Mouse (Mus musculus) adrenal gland, adult 18-20 months (tissue): ENCODE measurements around the gene Fcgrt. TPM values are rescaled to one million over a fixed set of nuclear protein-coding genes. Genes with fewer than 3 reads are reported as not detected.
A peak's percentile ranks its signal among the peaks of the same experiment; 100 is the strongest.
"Not testable (repeated sequence)": the region's sequence is repeated elsewhere in the genome, so short reads cannot be mapped to it uniquely, and the experiment has no call there.

Experiments used
- DNase-seq, 2 experiments: peaks; one replicate each; pipeline ENCODE4 v3.0.0; 2021 to 2022; ENCODE audit warnings: low spot score in 2 of 2
- total RNA-seq, 2 experiments: library from RNA; stranded (reverse); gene quantifications; 1 replicate in 1 of 2; 2 replicates in 1 of 2; pipeline ENCODE4 v1.2.3; 2021

The Fcgrt gene
- total RNA-seq, 2 experiments from 2014 or later, result 111 to 137 TPM

DNA sequence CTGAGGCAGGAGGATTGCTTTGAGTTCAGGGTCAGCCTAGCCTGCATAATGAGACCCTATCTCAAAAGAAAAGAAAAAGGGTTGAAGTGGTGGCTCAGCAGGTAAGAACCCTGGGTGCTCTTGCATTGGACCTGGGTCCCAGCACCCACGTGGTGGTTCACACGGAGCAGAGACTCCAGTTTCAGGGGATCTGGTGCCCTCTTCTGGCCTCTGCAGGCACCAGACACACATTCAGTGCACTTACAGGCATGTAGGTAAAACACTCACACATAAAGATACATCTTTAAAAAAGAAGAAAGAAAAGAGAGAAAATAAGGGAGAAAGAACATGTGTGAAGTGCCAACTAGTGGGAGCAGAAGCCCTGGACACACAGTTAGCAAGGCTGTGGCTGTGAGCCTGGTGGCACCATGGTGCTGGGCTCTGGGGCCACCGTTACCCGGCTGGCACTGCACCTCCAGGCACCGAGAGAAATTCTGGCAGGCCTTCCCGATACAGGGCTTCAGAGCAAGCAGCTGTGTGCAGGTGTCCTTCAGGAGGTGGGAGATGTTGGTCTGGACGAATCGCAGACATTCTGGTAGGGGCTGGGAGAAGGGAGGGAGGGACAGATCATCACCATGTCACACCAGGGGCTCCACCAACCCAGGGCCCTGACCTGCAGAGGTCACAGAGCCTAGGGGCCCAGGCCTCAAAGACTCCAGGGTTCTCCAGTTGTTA lies 30.0 kb upstream of the Fcgrt start:
- DNase-seq, result no peak

DNA sequence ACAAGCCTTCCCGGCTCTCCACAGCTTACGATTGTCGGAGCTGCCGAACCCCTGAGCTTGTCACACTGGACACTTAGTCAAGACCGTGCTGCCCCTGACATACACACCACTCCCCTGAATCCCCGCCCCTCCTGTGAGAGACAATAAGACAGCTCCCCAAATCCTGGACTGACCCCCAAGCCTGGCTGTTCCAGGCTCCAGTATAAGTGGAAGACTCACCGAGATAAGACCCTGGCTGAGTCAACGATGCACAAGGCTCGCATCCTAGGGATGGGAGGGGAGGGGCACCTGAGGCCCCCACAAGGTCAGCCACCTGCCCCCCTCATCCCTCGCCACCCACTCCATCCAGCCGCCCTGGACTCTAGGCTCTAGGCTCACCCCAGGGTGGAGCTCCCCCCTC lies 28.2 kb upstream of the Fcgrt start:
- DNase-seq, result no peak

DNA sequence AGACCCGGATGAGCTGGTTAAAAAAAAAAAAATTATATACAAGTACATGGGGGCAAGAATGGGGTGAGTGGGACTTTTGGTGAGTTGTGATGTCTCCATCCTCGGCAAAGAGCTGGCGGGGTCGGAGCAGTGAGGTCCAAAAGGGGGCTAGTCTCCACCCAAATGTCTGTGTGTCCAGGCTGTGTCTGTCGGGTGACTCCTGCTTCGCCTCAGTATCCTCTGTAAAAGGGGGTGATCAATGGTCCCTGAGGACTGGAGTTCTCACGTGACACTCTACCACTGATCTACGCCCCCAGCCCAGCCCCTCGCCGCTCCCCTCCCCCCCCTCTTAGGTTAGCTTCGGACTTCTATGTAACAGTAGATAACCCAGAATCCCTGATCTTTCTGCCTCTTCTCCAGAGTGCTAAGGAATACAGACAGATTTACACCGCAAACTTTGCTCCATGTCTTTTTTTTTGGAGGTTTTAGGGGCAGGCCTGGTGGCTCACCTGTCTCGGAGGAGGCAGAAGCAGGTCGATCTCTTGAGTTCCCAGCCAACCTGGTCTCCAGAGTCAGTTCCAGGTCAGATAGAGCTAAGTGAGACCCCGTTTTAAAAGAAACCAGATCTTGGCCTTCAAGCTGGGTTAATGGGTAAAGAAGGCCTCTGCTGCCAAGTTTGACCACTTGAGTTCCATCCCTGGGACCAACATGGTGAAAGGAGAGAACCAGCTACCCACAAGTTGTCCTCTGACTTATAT lies 26.3 kb upstream of the Fcgrt start:
- no peak for DNase-seq

DNA sequence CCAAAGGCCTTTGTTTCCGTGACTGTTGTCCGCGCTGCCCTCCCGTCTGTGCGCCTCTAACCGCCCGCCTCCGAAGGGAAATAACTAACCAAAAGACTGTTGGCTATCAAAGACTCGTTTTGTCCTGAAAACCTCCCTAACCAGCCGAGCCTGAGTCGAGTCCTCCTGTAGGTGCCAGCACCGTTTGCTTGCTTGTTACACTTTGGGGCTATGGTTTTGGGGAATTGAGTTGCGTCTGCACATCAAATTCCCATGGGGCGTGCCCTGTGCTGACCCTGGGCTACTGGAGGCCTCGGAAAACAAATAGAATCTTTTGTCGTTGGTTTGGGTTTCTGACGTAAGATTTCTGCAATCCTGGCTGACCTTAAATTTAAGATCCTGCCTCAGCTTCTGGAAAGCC lies 25.7 kb upstream of the Fcgrt start:
- DNase-seq, result peak in 1 of 2 experiments; percentile 56

DNA sequence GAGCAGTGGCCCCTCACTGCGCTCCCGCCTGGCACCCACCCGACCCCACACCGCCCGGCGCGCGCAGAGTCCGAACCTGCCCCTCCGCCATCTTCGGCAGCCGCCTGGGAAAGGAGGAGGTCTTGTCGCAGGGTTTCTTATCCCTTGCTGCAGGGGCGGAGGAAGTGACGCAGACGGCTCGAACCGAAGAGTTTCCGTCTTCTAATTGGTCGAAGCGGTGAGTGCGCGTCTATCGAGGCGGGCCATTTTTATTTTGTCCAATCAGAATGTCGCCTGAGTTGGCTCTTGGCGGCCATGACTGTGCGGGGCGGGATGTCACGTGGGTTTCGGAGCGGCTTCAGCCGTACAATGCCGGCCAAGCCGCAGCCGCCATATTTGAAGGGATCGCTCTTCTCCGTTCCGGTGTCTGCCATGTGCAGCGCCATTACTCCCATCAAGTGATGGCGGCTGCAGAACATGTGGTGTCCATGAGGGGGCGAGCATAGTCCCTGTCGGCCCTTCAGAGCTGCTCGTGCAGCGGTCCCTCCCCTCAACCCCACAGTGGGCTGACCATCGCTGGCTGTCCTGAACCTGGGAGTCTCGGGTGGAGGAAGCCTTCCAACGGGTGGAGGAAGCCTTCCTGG lies 25.1 kb upstream of the Fcgrt start, which contains the start of gene Rpl13a:
Gene Rpl13a (minus strand): TSS at position 138 of the 623 bp plus-strand sequence.
- peak; percentile 93 to 94 for DNase-seq

DNA sequence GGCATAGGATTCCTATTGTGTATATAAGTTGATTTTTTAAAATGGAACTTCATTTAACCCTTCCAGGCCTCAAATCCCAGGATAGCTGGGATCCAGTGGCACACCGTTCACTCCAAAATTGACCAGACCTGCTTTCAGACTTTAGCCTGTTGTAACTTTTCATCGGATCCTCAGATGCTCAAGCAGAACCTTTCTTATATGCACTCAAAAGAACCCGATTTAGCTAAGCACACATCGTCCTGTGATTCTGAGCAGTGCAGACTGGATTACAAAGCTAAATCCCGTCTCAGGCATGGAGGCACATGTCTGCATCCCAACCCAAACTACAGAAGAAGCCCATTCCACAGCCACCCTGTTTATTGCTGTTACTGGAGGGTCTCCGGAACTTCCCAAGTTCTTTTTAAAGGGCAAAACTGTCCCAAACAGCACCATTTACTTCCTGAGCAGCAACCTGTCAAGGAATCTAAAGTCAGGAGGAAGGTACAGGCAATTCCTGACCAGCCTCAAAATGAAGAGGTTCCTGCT lies 24.1 kb upstream of the Fcgrt start:
- DNase-seq, result no peak

DNA sequence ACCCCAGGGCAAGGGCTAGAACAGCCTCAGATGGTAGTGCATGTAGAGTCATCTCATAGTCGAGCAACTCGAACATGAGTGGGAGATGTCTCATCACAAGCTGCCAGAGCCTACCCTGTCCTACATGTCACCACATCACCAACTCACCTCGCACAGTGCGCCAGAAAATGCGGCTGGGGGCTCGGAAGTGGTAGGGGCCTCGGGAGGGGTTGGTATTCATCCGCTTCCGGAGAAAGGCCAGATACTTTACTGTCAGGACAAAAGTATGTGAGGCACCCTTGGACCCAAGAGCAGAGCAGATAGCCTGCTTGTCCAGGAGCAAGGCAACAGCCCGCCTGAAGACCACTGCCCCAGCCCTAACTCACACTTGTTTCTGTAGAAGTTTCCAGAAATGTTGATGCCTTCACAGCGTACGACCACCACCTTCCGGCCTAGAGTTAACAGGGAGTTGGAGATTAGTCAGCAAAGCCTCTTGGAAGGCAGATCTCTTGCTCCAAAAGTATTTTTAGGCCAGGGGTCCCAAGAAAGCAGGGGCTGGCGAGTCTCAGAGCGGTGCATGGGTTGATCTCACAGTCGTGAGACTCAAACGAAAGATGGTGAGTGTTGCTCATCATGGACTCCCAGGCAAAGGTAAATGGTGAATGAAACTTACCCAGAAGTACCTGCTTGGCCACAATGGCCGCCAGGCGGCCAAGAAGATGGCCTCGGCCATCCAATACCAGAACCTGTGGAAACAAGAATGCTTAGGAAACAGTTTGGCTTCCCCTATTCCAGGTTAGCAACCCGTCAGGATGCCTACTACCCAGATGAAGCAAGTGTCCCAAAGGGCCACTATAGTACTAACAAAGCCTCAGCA lies 23.4 kb upstream of the Fcgrt start:
- no peak for DNase-seq

DNA sequence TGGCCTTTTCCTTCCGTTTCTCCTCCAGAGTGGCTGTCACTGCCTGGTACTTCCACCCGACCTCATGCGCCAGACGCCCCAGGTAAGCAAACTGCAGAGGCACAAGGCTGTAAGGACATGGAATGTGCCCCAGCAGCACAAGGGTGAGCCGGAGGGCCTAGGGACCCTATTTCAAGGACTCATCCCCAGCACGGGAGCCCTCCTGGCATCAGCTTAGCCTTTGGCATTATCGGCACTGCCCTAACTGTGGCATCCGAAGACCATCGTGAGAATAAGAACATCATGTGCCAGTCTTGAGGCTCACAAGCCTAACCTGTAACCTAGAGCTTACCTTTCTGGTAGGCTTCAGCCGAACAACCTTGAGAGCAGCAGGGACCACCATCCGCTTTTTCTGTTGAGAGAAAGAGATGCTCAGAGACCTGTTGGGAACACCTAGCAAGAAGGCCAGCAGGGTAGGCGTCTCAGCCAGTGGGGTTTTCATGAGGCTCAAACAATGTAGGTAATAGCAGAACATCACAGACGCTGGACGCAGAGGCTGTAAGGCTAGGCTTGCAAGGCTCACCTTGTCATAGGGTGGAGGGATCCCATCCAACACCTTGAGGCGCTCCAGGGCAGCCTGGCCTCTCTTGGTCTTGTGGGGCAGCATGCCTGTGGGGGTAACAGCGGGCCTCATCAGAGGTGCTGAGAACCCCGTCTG lies 22.6 kb upstream of the Fcgrt start:
- no peak for DNase-seq

DNA sequence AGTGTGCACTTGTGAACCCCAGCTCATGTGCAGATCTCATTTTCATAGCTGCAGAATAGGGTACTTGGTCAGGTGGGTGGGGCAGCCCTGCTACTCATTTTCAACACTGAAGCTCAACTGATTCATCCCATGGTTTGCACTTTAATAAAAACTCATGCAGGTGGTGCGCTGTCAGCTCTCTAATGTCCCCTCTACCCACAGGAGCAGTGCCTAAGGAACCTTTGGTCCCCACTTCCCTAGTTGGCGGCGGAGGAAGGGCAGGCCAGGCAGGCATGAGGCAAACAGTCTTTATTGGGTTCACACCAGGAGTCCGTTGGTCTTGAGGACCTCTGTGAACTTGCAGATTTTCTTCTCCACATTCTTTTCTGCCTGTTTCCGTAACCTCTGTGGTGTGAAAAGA lies 22.0 kb upstream of the Fcgrt start:
- not testable (repeated sequence) for DNase-seq

DNA sequence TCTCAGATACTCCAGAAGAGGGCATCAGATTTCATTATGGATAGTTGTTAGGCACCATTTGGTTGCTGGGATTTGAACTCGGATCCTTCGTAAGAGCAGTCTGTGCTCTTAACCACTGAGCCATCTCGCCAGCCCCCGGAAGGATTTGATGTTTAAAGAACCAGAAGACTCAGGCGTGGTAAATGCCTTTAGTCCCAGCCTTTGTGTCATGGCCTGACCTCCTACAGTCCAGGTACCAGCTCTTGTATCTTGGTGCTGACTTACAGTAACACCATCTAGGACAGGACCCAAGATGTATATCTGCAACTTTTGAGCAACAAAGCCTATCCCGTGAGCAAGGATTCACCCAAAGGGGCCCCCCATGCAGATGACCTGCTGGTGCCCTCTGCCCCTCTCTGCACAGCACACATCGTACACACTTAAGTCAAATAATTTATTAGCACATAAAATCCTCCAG lies 21.5 kb upstream of the Fcgrt start:
- DNase-seq, result no peak

DNA sequence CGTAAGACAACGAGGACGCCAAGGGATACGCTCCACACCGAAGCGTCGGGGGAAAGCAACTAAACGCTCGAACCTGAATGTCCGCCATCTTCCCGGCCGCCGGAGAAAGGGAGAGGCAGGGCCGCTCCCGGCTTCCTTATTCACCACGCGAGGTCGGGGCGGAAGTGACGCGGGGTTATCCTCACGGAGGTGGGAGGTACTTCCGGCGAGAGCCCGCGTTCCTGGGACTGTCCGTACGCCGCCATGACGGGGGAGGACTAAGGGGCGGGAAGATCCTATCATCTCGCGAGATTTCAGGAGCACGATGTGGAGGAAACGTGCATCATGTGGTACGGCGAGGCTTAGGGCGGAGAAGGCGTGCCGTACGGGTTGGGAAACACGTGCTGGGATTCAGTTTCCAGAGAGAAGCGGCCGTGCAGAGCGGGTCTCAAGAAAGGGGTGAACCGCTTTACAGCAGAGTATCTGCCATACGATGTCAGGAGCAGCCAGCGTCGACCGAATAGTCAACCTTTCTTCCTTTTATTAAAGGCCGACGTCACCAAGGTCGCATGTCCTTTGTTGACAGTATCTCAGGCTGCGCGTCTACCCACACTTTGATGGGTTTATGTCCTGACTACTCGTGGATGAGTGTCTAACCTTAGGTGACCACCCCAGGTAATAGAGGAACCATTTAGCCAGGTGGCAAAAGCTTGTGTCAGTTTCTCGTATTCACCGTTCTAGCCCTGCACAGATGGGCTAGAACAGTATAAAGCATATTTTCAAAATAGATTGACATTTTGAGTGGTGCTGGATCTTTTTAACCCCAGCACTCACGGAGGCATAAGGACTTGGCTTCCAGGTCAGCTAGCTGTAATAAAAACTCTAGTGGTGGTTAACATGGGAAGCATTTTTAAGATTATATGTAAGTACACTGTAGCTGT lies 20.8 kb upstream of the Fcgrt start, which contains the start of gene Rps11:
Gene Rps11 (minus strand): TSS at position 216 of the 920 bp plus-strand sequence.
- DNase-seq, result peak; percentile 96

DNA sequence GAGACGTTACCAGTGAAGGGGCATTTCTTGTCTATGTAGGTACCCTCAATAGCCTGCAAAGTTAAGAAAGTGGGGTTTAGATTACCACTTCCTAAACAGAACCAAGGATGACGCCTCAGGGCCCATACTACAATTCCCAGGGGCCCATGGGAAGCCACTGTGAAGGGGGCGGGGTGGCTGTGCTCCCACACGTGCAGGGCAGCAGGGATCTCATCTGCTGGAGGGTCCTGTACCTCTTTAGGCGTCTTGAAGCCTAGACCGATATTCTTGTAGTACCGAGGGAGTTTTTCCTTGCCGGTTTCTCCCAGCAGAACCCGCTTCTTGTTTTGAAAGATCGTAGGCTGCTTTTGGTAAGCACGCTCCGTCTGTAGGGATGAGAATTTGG lies 19.5 kb upstream of the Fcgrt start:
- DNase-seq, result no peak

DNA sequence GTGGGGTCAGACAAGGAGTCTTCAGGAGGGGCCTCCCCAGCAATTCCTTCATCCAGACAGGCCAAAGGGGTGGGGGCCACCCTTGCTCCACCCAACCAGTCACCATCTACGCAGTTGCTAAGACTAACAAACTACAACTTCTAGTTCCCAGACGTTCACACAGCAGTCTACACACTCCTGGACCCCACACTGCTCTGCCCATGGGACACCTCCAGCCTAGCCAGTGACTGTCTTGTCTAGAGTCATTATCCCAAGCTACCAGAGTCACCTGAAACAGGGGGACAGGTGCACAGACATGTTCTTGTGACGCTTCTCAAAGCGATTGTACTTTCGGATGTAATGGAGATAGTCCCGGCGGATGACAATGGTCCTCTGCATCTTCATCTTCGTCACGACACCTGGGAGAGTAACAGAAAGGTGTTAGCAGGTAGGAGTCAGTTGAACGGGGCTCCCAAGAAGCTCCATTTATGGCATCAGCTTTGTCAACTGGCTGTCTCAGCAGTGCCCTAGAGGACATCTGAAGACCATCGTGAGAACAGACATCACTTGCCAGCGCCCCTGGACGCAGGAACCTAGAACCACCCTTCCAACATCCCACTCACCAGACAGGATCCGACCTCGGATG lies 19.0 kb upstream of the Fcgrt start:
- no peak for DNase-seq

DNA sequence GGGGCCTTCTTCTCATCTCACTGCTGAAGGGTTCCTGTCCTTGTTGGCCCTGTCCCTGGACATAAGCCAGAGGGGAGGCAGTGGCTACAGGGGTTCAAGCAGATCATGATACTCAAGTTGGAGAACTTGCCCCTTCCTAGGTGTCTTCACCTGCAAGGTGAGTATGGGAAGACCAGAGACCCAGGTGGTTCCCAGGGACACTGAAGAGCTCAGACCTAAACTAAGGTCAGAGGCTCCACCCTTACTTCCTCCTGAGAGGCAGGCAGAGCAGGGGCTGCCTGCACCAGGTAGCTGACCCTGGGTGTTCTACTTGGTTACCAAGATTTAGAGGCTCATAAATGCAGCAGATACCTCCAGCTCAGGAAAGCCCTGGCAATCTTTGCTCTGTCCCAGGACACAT lies 18.3 kb upstream of the Fcgrt start:
- no peak for DNase-seq

DNA sequence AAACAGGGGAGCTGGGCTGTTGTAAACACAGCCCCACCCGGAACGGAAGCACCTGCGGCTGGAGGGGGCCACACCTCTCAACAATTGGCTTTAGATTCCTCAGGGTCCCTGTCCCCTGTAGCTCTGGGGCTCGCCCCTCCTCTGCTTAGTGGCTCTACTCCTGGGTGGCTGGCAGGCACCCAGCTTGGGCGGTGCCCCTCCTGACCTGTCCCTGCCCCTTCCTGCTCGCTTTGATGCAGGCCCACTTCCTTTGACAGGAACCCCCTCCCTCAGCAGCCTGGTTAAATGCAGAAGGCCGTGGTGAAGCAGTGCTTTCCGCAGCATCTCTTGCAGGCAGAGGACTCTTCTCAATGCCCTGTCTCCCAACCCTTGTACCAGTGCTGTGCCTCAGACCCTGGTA lies 17.8 kb upstream of the Fcgrt start:
- peak in 1 of 2 experiments; percentile 44 for DNase-seq

DNA sequence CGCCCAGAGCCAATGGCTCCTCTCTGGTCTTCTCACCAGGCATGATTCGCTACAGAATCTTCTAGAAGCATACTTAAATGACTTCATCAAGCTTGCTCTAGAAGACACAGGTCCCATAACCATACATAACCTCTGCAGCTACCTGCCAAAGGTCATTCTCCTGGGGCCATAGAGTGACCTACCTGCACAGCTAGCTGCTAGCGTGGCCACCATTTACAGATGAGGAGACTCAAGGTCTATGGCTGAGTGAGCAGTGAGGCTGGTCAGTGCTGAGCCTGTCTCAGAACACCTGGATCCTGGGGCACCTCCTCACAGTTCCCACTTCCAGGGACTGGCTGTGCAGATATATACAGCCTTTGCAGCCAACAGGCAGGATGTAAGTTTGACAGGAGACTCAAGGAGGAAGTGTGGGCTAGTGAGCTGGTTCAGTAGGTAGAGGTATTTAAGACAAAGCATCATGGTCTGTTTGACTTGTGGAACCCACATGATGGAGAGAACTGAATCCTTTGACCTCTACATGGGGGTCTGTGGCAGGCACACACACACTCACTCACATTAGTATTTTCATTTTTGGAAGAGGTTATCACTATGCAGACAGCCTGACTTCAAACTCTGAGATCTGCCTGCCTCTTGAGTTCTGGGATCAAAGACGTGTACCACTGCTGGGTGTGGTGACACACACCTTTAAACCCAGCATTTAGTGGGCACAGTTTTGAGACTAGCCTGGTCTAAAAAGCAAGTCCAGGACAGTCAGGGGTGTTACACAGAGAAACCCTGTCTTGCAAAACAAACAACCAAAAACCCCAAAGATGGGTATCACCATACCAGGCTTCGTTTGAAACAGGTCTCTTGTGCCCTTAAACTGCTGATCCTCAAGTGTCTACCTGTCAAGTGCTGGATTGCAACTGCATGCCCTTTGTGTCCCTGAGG lies 16.4 kb upstream of the Fcgrt start:
- DNase-seq, result no peak

DNA sequence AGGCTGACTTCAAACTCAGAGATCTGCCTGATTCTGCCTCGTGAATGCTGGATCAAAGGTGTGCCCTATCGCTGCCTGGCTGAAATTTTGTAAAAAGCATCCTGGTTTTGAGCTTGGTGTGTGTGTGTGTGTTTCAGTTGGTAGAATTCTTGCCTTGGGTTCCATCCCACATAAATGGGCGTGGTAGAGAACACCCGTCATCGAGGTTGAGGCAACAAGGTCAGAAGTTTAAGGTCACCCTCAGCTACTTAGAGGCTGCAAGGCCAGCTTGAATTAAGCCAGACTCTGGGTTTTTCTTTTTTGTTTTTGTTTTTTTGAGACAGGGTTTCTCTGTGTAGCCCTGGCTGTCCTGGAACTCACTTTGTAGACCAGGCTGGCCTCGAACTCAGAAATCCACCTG lies 14.7 kb upstream of the Fcgrt start:
- DNase-seq, result no peak

DNA sequence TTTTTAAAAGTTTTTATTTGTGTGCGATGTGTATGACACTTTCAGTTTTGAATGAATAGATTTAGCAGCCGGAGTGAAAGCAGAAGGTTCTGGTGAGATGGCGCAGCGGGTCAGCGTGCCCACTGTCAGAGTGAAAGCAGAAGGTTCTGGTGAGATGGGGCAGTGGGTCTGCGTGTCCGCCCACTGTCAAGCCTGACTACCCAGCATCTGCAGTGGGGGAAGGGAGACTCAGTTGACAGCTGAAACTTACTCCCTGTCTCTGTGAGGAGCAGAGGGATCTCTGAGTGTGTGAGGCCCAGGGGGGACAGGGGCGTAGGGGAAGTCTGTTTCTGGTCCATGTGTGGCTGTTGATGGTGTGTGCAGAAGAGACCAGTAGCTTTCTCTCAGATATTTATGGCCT lies 13.9 kb upstream of the Fcgrt start:
- no peak for DNase-seq
